Mouse (Mus musculus): ENCODE measurements around the gene Ptpn12.

GRCm38 (mm10) chr5:21056595-21056994 is 884 bp upstream of the Ptpn12 start:
- TF ChIP-seq CTCF (IDR thresholded peaks at IDR 0.05; ENCODE audit: low read depth, low read length) (no peak), GATA1 (IDR thresholded peaks at IDR 0.05; ENCODE audit: borderline replicate concordance, low read length) (no peak), POLR2AphosphoS5 (IDR thresholded peaks at IDR 0.05; ENCODE audit: insufficient replicate concordance, low read depth, low read length) (no peak), TAL1 (conservative IDR thresholded peaks at IDR 0.05; ENCODE audit: low read depth, low read length) (no peak), GATA2 (IDR thresholded peaks at IDR 0.05; ENCODE audit: borderline replicate concordance, low read depth, low read length) (no peak)
